Mouse (Mus musculus): ENCODE measurements around the gene Cpm.
A peak's percentile ranks its signal among the peaks of the same experiment; 100 is the strongest.
"Not testable (repeated sequence)": the region's sequence is repeated elsewhere in the genome, so short reads cannot be mapped to it uniquely, and the experiment has no call there.

Gene Cpm

GRCm38 (mm10) chr10:117729139-117729814 is 100.0 kb downstream of the Cpm start:
- no peak for DNase-seq

DNA sequence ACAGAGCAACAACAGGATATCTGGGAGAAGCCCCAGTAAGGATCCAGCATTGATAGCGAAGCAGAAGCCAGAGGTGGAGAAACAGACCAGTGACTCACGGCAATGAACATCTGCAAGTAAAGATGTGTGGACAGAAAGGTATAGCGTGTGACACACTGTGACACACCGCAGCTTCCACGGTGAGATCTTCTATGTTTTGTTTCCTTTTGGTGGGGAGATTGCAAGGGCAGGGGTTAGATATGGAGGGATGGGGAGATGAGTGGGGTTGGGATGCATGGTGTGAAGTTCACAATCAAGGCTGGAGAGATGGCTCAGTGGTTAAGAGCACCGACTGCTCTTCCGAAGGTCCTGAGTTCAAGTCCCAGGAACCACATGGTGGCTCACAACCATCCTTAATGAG is 100.8 kb downstream of the Cpm start:
- no peak for DNase-seq

- DNase-seq: no peak
These were observed 101.4 kb downstream of the Cpm start for GRCm38 (mm10) chr10:117730637-117731203.

DNA sequence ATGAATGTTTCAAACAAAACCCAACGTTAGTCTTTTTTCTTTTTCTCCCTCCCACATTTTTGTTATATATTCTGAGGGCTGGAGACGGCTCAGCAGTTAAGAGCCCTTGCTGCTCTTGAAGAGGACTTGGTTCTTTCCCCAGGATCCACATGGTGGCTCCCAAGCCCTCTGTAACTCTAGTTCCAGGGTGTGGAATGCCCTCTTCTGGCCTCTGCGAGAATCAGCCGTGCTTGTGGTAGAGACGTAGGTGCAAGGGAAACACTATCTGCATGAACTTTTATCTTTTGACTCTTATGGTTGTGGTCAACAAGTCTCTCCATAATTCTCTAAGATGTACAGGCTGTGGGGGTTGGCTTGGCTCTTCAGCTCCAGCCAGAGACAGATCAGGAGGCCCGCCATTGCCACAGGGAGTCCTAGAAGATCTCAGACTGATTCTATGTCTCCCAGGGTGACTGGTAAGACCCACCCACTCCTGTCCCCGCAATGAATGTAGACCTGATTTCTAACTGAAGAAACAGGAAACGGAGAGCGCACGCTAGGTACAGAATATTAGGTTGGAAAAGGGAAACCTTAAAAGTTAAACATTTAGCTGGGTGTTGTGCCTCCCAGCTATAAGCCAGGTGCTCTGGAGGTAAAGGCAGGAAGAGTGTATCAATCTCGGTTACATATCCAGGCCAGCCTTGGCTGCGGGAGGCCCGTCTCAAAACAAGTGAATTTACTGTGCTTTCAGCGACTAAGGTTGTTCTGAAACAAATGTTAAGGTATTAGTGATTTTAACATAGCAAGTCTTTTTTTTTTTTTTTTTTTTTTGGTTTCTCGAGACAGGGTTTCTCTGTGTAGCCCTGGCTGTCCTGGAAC is 102.2 kb downstream of the Cpm start:
- peak; percentile 78 for DNase-seq

DNA sequence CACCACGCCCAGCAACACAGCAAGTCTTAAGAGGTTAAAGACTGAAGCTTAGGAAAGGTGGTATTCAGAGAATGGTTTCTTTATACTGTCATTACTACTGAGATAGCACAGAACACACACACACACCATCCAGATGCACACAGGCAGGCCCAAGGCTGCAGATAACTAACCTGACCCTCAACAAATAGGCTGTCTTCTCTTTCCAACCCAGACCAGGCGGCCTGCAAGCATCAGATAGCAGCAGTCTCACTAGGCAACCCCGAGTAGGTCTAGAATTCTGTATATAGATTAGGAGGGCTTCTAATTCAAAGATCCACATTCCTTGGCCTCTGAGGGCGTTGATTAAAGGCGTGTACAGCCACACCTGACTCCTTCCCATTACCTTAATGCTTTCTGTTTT is 102.9 kb downstream of the Cpm start:
- DNase-seq: no peak

DNA sequence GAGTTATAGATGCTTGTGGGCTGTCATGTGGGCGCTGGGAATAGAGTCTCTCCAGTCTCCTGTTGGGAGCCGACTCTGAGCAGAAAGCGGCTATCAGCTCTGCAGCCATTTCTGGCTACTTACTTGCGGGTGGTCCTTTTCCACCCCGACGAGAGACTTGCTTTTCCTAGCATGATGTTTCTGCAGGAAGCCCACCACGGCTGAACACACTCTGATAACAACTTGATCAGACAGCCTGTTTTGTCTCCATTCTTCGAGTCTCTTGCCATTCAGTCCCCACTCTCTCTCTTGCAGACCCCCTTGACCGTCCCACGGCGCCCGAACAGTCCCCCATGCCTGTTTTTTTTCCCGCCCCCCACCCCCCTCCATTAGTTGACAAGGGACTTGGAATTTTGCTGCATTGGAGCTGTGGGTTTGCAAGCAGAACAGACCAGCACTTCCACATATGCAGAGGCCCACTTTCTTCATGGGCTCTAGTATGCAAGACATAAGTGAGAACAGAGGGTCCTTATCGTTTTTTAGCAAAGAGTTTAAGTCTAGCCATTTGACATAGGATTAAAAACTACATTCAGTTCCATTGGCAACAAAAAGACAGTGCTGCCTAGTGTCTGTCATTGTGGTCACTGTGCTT is 103.8 kb downstream of the Cpm start:
- no peak for DNase-seq

GRCm38 (mm10) chr10:117733626-117734025 is 104.3 kb downstream of the Cpm start:
- DNase-seq: not testable (repeated sequence)

DNA sequence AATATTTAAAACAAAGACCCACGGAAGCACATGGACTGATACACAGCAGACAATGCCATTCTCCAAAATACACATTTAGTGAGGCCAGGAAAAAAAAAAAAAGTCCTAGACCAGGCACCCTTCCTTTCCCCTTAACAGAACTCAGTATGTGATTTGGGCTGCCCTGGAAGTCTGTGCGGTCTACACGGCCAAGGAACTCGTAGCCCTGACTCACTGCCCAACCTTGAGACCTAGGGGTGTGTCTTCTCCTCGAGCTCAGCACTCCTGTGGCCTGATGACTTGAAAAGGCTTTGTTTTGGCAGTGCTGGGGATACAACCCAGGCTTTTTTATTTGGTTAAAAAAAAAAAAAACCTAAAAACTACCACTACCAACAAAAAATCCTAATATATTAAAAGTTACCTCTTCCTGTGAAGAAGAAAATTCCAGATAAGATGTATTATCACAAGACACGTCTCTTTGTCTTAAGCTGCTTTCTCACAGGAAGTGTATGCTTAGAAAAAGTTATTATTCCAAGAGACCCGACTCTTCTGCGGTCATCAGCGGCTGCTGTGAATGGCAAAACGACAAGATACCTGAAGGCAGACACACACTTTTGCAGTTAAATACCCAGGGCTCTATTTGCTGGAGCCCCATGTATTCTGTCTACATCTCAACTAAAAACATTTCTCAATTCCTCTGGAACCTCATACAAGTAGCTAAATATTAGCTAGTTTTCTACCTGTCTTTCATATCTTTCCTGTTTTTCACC is 105.0 kb downstream of the Cpm start:
- peak; percentile 66 for DNase-seq

DNA sequence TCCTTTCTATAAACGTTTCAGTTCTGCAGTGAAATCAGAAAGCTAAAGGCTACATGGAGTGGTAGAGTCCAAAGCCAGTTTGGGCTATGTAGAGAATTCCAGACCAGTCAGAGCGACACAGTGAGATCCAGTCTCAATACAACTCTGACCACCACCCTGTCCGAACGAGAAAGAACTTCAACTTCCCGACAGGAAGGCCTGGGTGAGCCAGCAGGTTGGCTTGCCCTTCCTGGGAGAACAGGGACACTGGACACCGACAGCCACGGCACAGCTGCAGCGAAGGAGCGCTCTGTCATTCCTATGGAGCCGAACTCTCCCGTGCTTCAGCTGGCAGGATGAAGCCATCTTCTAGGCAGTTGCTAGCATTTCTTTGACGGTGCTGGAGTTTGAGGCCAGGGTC is 106.1 kb downstream of the Cpm start:
- not testable (repeated sequence) for DNase-seq

GRCm38 (mm10) chr10:117736573-117736972 is 107.3 kb downstream of the Cpm start:
- DNase-seq: no peak

Measured in kidney, adult 11 months (tissue).